Mouse (Mus musculus): ENCODE data around the gene Arid5a.

The Arid5a gene

DNA sequence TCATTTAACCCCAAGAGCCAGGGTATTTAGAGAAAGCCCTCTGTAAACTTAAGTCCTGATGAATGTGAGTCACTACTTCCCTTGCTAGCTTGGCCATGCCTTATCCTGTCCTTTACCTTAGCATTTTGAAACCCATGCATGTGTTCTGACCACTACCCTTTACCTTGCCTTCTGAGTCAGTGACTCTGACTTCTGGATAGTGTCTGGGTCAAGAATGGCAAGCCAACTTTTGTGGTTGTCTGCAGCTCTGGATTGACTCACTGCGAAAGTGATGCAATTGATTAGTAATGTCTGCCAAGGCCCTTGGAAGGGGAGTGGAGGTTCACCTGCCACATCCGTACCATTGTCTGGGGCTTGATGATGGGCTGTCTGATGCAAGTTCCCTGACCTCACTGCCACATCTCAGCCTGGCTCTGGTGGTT, 18.4 kb downstream of the Arid5a start:
- no peak for DNase-seq (ENCODE audit: low read depth, low spot score)

DNA sequence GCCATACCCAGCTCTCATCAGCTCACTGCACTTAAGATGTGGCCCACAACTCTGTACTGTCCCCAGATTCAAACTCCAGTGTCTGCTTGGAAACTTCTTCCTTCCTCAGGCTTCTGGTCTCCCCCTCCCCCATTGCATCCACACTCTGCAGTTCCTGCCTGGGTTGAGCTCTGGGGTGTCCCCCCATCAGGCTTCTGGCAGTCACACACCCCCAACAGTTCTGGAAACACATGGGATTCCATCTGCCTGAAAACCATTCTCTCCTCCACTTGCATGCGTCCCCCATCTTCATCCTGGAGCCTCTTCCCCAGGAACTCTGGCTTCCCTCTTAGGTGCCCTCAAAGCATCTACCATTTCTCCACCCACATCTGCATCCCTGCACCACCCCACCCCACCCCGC, 19.3 kb downstream of the Arid5a start:
- DNase-seq (ENCODE audit: low read depth, low spot score) = no peak

DNA sequence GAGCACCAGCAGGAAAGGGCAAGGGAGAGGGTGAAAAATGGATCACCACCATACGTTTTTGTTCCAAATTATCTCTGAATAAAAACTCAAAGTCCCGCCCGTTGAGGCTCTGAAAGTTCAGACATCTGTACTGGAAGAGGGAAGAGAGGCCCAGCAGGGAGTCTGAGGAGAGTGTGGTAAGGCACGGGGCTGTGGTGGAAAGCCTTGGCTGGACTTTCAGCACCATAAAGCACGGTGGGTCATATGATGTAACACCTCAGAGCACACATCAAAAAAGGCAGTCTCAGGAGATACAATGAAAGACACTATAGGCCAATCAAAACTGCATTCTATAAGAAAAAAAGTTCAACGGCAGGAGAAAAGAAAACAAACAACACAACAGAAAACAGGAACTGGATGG, 24.2 kb downstream of the Arid5a start:
- DNase-seq (ENCODE audit: low read depth, low spot score) = no peak

DNA sequence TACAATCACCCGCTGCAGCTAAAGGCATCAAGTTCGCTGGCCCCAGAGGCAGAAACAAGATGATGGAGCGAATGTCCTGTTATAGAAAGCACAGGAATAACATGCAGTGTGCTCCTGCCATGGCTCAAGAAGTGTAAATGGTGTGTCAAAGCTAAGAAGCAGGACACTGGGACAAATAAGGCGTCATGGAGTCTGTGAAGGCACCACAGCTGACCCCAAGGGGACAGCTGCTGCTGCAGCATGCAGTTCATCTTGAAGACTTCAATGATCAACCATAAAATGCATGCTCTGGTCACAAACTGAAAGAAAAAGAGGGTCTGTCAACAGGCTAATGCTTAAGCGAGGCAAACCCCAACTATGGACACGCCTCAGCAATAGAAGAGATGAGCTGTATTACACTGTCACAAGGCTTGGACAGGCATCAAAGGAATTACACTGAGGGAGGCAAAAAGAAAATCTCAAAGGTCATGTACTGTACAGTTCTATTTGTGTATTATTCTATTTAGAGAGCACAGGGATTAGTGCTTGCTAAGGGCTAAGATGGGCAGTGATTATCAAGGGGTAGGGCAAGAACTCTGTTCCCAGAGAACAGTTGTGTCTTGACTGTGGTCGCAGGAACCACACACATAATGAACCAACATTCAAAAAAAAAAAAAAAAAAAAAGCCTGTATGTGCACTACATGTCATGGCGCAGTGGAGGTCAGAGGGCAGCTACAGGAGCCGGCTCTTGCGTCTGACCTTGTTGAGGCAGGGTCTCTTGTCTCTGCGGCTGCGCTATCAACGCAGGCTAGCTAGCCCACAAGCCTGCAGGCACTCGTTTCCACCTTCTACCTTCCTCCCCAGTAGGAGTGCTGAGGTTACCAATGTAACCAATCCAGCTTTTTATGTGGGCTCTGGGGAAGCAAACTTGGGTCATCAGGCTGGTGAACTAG, 25.7 kb downstream of the Arid5a start:
- no peak for DNase-seq (ENCODE audit: low read depth, low spot score)

DNA sequence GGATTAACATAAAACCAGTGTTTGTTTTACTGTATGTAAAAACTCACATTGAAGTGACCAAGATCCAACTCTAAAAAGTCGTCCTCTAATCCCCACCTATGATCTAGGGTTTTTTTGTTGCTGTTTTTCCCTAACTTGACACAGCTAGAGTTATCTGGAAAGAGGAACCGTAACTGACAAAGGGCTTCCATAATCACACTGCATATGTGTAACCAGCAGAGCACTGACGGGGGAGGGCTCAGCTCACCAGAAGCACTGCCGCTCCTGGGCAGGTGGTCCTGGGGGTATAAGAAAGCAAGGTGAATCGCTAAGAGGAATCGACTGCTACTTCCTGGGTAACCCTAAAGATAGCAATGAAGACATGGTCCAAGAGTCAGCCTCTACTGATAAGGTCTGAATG, 35.0 kb downstream of the Arid5a start:
- no peak for DNase-seq (ENCODE audit: low read depth, low spot score)

DNA sequence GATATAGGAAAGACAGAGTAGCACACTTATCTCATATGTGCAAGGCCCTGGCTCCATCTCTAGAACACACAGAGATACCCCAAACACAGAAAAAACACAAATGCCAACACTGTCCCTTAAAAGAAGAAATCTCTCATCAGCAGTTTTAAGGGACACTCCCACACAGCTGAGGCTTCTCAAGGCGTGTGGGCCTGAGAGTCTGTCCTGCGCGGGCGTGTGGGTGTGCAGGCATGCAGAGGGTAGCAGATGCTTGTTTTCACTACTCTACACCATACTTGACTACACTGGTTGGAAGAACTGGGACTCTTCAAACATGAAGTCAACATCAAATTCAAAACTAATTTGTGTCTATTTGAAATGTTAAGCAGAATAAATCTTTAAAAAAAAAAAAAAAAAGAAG, 44.8 kb downstream of the Arid5a start:
- DNase-seq (ENCODE audit: low read depth, low spot score) = no peak

DNA sequence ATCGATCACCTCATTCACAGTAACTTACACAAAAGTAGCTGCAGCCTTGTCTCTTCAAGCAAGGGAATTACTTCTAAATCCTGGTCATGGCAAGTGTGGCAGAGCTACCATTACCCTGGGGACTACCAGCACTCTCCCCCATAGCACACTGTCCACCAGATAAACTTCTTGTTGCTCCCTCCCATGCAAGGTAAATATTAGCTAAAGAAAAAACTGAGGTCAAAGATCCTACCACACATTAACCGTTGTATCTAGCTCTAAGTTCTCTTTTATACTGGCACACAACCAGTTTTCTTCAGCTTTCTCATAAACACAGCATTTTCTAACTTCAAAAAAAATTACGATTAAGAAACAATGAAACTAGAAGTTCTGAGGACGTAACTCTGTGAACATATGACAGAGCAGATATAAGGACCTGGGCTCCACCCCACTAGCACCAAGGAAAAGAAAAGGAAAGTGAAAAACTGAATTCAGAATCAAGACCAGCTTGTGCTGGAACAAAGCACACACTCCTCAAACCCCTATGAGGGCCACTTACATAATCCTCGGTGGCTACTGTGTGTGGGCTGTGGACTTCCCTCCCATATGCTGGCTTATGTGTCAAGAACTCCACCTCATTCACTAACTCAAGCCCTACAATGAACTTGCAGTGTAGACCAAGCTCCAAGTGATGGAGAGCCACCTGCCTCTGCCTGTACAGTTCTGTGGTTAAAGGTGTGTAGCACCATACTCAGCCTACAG, 49.6 kb downstream of the Arid5a start:
- DNase-seq (ENCODE audit: low read depth, low spot score) = no peak

DNA sequence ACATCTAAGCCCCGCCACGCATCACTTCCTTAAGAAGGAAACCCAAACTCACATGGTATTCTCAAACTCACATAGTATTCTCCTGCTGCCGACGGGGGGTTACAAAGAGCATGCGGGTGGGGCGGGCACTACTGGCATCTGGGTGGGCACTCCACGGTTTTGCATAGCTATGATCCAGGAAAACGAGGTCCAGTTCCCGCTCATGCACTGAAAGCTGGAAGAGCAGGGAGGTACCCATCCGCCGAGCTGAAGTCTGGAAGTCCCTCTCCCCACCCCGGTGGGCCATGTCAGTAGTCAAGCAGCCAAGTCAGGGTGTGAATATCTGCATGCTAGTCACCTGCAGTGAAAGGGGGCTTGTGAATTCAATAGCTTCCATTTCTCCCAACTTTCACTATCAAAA, 60.2 kb downstream of the Arid5a start:
- DNase-seq (ENCODE audit: low read depth, low spot score) = no peak

DNA sequence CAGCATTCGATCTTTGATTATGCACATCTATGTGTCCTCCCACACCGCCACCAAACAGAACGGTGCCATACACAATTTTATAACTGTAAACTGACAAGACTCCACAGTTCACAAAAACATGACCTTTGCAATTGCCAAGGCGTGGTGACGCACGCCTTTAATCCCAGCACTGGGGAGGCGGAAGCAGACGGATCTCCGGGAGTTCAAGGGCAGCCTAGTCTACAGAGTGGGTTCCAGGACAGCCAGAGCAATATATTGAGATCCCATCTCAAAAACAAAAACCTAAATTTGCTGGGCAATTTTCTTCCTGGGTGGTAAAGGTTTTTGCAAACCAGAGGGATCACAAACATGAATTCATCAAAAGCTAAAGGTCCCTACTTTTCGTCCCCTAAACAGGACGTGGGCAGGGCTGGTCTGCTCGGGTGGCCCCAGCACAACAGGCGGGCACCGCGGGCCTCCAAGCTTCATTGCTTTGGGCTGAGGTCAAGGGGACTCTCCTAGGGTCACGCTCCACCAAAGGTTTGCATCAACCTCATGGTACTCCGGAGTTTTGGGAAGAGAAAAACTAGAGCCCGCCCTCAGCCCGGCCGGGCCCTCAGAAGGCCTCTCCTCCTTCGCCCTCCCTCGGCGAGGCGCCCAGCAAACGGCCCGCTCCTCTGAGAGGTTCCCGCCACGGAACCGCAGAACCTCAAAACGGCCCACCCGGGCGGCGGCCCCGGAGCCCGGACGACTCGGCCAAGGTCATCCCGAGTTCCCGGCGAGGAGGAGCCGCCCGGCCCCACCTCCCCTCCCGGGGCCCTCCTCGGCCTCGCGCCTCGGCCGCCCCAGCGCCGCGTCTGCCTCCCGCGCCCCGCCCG, 60.8 kb downstream of the Arid5a start:
- DNase-seq (ENCODE audit: low read depth, low spot score) = no peak

DNA sequence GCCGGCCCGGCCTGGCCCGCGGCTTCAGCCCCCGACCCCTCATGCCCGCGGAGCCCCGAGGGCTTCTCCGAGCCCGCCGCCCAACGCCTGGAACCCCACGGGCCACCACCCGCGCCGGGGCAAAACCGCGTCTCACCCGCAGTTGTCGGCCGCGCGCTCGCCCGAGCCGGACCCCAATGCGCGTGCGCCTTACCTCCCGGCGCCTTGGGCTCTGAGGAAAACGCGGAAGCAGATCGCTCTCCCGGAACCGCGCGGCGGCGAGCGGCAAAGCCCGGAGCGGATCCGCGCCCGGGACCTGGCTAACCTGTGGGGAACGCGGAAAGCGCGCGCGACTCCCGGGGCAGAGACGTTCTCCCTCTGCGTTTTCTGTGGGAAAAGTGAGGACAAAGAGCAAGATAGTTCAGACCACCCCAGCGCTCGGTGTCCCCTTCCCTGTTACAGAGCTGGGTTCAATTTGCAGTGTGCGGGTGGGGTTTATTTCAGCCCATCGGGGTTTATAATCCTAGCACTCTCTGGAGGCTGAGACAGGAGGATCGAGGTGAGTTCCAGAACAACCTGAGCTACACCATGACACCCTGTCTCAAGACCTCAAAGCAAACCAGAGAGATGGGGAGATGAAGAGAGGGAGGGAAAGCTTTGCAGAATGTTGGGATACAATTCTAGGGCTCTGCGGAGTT, 61.6 kb downstream of the Arid5a start, which contains the start of gene Kansl3:
TSS of gene Kansl3 (minus strand) at position 213 of the 677 bp plus-strand sequence.
- DNase-seq (ENCODE audit: low read depth, low spot score) = peak; percentile 89

DNA sequence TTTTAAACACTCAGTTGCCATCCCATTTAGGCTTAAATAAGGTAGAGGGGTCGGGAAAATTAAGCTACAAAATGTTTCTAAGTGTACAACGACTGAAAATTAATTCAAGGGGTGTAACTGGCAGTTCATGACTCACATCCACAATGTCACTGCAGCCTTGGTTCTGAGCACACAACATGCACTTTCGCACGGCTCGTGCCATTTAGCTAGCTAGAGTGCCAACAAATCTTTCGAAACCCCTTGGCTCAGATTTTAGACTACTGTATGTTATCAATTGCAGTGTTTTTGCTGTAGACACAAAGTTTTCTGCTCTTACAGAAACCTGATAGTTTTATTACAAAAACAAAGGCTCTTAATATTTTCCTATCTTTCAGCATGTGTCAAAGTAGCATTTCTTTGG, 63.4 kb downstream of the Arid5a start:
- DNase-seq (ENCODE audit: low read depth, low spot score) = no peak

DNA sequence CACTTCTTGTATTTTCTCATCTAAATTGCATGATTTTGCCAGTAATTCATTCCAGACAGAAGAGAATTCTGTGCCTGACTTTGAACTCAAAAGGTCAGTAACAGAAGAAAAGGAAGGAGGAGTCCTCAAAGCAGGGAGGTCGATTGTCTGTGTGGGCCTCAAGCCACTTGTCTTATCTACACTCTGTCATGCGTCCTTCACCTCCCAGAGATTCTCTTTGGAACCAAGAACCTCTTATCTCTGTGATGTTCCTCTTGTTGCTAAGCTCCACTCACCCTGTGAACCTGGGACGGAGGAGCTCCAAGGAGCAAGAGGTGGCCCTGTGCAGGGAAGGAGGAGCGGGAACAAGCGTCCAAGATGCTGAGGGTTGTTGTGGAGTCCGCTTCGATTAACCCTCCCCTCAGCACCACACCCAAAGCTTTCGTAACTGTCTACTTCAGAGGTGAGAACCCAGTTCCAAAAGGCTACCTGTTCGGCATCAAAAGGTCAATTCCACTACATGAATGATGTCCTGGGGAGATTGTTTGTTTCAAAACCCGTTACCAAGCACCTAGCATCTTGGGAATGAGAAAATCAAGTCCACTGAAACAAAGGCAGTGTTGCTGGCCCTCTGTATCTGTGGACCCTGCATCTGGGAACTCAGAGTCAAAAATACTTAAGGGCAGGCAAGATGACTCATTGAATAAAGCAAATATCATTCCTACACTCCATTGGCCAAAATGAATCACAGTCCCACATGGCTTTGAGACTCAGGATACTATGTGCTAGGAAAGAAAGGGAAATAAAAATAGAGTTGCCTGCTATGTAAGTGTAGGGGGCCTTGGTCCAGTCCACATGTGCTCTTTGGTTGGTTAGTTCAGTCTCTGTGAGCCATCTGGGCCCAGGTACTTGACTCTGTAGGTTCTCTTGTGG, 64.7 kb downstream of the Arid5a start, which contains the start of gene Fer1l5:
TSS of gene Fer1l5 (plus strand) at position 358 of the 912 bp plus-strand sequence.
- DNase-seq (ENCODE audit: low read depth, low spot score) = no peak

Measured in retina, postnatal 7 days (tissue).